ENCODE assay signal across 19 mouse cellular contexts in genomic region chr8:86501341-86501740, GRCm38 (mm10).
DNase-seq lines count a peak whose midpoint lies in the region; ATAC-seq lines count a peak whose summit lies in the region.
"Had no signal": no experiment of that assay in that cellular context is flagged by ENCODE, and none has a peak within 500 bp of the region (broad histone marks: within the 10 kb centered on the region; RNA-seq: fewer than 3 reads in every experiment).

No protein-coding gene starts in this region.

- no peaks in the 10 kb centered on the region for H3K4me1 ChIP-seq in intestine, embryonic 16.5 days (ENCODE audit: control insufficient read depth, insufficient read depth, low read length)
- H3K4me1 ChIP-seq: embryonic facial prominence, embryonic 13.5 days; forebrain, embryonic 12.5 days; limb, embryonic 13.5 days; lung, embryonic 15.5 days; neural tube, embryonic 15.5 days had no signal

- H3K9me3 ChIP-seq in intestine, embryonic 16.5 days (ENCODE audit: control insufficient read depth, low read length): no peaks in the 10 kb centered on the region
- H3K9me3 ChIP-seq: lung, embryonic 15.5 days; neural tube, embryonic 15.5 days had no signal

- no peaks in the 10 kb centered on the region for H3K36me3 ChIP-seq in intestine, embryonic 16.5 days (ENCODE audit: control insufficient read depth, insufficient read depth, low read length)
- H3K36me3 ChIP-seq: embryonic facial prominence, embryonic 13.5 days; forebrain, embryonic 12.5 days; limb, embryonic 13.5 days; lung, embryonic 15.5 days; neural tube, embryonic 15.5 days had no signal

- peak; percentile 46; the same call in 1 of the 2 replicates for ATAC-seq in intestine, embryonic 16.5 days
- no peak for ATAC-seq in megakaryocyte progenitor cell, adult 5-6 weeks (replicated peaks; ENCODE audit: poor library complexity)
- ATAC-seq: activated CD4-positive, CD25-positive, alpha-beta regulatory T cell, adult 4 months had no signal

- 56% methylated on average over 7 of the region's 7 CpGs for WGBS in intestine, embryonic 16.5 days

- intact Hi-C loops in heart, postnatal 14 days (cut with DNase I): no loop called here

- peak; percentile 7 for DNase-seq in layer of hippocampus, adult 9-11 months
- no peak for DNase-seq in layer of hippocampus, adult 9-10 months (ENCODE audit: low spot score)
- DNase-seq in 3T3-L1 (ENCODE audit: low read depth, low spot score): peak; percentile 83
- DNase-seq in adrenal gland, adult 2 months: peak; percentile 88
- DNase-seq in heart, postnatal 14 days: no peak
- no peak for DNase-seq in neural tube, embryonic 10.5 days (ENCODE audit: extremely low spot score, low spot score)
- DNase-seq: B cell, adult 2 months; cerebellum, postnatal 25 days; heart, postnatal 36 days; thymus, adult 18-20 months had no signal

- no peak overlapping the region for H3K4me2 ChIP-seq in intestine, embryonic 16.5 days (ENCODE audit: low read depth, low read length)
- H3K4me2 ChIP-seq: embryonic facial prominence, embryonic 13.5 days; forebrain, embryonic 12.5 days; limb, embryonic 13.5 days; lung, embryonic 15.5 days; neural tube, embryonic 15.5 days had no signal

- no peak overlapping the region for H3K27ac ChIP-seq in intestine, embryonic 16.5 days (ENCODE audit: low read length)
- H3K27ac ChIP-seq: embryonic facial prominence, embryonic 13.5 days; forebrain, embryonic 12.5 days; kidney, postnatal 0 days; limb, embryonic 13.5 days; lung, embryonic 15.5 days; neural tube, embryonic 15.5 days had no signal

- H3K27me3 ChIP-seq in intestine, embryonic 16.5 days (replicated peaks; ENCODE audit: control insufficient read depth, insufficient read depth, low read length): no peaks in the 10 kb centered on the region
- H3K27me3 ChIP-seq: embryonic facial prominence, embryonic 13.5 days; forebrain, embryonic 12.5 days; limb, embryonic 13.5 days; lung, embryonic 15.5 days; neural tube, embryonic 15.5 days had no signal

- no peak overlapping the region for H3K4me3 ChIP-seq in intestine, embryonic 16.5 days (ENCODE audit: low read length)
- H3K4me3 ChIP-seq: embryonic facial prominence, embryonic 13.5 days; forebrain, embryonic 12.5 days; limb, embryonic 13.5 days; lung, embryonic 15.5 days; neural tube, embryonic 15.5 days had no signal

- H3K9ac ChIP-seq in intestine, embryonic 16.5 days (ENCODE audit: low read depth, low read length): no peak overlapping the region
- H3K9ac ChIP-seq: embryonic facial prominence, embryonic 13.5 days; forebrain, embryonic 12.5 days; limb, embryonic 13.5 days; lung, embryonic 15.5 days; neural tube, embryonic 15.5 days had no signal

Comparison
In these comparisons a context has a peak if more than half of its experiments do, and no peak if none do; other contexts are left out.
1. DNase-seq: peak in layer of hippocampus, adult 9-11 months (single experiment), 3T3-L1 (single experiment) and adrenal gland, adult 2 months (single experiment); none in layer of hippocampus, adult 9-10 months (single experiment), heart, postnatal 14 days (0 of 2) and neural tube, embryonic 10.5 days (single experiment).